Mouse (Mus musculus): Measurements from ENCODE around the gene Klc4.

The Klc4 gene

DNA sequence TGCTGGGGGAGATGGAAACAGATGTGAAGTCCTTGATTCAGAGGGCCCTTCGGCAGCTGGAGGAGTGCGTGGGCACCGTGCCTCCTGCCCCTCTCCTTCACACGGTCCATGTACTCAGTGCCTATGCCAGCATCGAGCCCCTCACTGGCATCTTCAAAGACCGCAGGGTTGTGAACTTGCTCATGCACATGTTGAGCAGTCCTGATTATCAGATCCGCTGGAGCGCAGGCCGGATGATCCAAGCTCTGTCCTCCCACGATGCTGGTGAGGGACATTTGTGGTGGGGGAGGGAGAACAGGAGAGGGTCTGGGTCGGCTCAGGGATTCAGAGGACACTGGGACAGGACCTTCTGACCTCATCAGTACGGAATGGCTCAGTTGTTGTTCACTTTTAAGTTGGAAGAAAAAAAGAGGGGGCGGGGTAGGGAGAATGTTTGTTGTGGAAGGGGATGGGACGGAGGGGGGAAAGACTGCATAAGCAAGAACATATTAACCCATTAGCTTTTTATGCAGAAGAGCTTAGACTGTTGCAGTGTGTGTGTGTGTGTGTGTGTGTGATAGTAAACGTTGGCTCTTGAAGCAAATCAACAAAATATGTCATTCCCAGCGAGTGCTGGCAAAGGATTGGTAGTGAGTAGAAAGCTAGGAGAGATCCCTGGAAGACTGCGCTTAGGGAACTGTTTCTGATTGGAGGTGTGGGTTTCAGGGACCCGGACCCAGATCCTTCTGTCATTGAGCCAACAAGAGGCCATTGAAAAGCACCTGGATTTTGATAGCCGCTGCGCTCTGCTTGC is 6.1 kb upstream of the Klc4 start:
- DNase-seq (ENCODE audit: low read depth) = no peak

DNA sequence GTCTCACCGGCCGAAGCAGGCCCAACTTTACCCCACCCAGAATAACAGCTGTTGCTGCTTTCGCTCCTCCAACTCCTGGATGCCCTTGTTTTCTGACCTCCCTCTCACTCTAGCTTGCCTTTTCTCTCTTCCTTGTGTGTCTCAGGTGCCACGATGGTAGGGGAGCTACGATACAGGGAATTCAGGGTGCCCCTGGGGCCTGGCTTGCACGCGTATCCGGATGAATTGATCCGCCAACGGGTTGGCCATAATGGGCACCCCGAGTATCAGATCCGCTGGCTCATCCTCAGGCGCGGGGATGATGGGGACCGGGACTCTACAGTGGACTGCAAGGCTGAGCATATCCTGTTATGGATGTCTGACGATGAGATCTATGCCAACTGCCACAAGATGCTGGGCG is 5.5 kb upstream of the Klc4 start:
- no peak for DNase-seq (ENCODE audit: low read depth)

DNA sequence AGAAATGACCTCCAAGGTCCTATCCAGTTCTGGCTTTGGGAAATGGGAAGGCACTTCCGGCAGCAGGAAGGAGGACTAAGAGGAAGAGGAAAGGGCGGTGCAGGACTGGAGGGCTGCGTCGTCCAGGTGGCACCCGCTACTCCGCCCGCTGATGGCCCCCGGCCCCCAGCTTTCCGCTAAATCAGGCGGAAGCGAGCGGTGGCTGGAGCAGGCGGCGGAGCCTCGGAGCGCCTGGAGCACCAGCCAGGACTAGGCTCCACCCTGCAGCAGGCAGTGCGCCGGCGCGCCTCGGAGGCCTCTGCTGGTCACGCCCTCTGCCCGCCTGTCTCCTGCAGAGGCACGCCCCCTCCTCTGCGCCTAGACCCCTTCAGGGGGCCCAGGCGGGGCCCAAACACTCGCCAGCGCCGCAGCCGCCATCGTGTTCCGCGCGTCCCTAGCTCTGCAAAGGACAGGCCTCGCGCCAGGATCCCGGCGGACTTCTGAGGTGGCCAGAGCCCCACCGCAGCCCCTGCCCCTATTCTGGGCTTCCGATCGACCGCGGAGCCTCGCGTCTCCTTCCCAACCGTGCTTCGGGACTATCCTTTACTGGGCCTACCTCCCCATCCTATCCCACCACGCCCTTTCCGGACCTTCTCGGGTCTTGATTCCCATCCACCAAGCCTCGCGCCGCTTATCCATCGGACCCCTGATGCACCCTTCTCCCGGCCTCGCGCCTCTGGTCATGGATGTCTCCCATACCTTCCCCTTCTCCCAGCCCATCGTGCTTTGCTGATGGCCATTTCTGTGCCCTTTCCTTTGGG is 4.6 kb upstream of the Klc4 start, which contains the start of gene Cul7:
Cul7 (plus strand) TSS at position 106 of the 800 bp plus-strand sequence.
- peak; percentile 90 for DNase-seq (ENCODE audit: low read depth)

DNA sequence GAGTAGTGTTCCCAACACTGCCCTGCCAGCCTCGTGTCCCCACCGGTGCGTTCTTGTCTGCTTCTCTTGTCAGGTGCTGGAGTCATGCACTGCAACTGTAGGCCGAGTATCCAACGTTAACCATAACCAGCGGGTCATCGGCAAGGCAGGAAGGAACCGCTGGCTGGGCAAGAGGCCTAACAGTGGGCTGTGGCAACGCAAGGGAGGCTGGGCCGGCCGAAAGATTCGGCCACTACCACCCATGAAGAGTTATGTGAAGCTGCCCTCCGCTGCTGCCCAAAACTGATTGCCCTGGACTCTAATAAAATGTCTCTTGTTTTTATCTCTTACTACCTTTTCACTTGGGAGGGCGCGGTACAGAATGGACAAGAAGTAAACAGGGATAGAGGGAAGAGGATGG is 4.0 kb upstream of the Klc4 start:
- DNase-seq (ENCODE audit: low read depth) = no peak

DNA sequence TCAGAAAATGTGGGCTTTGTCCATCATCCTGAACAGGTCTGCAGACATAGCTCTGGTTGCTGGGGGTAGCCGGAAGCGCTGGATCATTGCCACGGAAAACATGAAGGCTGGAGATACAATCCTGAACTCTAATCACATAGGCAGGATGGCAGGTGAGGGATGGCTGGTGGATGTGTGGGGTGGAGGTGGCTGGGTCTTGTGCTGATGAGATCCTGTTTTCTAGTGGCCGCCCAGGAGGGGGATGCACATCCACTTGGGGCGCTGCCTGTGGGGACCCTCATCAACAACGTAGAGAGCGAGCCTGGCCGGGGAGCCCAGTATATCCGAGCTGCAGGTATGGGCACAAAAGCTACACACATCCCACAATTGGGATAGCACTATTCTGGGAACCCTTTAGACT is 2.6 kb upstream of the Klc4 start:
- no peak for DNase-seq (ENCODE audit: low read depth)

DNA sequence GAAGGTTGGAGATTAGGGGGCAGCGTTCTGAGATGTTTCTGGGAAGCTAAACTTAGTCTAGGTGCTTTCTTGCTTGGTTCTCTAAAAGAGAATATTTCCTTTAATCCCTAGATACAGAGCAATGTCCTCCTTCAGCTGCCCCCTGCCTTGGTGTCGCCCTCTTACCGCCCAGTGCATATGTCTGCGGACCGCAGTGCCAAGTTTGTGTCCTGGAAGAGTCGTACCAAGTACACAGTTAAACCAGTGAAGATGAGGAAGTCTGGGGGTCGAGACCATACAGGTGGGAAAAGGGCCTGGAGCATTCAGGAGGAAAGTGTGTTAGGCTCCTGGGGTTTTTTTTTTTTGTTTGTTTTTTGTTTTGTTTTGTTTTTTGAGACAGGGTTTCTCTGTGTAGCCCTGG is 1.5 kb upstream of the Klc4 start:
- no peak for DNase-seq (ENCODE audit: low read depth)

DNA sequence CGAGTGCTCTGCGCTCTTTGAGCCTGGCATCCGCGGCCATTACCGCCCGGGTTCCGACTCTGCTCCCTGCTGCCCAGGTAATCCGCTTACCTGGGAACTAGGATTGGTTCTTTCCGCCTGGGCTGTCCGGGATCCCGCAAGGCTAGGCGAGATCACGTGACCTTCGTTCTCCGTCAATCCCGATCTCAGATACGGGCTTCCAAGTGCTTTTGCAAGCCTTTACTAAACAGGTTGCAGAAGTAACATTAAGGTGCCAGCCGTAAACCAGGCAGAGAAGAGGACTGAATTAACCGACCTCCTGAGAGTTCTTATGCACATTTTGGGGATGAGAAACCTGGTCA is 470 bp upstream of the Klc4 start:
- no peak for DNase-seq (ENCODE audit: low read depth)

DNA sequence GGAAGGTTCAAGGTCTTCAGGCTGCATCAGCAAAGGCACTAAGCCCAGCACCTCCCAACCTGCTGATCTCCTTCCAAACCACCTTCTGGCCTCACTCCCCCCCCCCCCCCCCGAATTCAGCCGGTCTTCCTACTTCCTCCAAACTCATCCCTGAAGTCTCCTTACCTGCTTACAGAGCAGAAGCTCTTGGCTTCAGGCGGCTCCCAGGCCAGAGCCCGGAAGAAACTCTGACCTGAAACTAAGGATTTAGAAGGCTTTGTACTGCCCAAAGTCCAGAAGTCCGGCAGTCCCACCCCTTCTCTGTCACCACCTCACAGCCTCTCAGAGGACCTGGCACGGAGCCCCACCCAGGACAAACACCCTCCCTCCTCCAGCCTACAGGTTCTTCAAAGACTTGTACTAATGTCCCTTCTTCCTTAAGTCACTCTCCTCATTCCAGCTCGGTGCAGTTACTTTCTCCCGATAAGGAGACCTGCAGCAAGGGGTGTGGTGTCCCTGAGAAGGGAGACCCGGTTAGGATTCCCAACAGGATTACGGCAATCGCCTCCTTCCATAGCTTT is 826 bp downstream of the Klc4 start:
- no peak for DNase-seq (ENCODE audit: low read depth)

DNA sequence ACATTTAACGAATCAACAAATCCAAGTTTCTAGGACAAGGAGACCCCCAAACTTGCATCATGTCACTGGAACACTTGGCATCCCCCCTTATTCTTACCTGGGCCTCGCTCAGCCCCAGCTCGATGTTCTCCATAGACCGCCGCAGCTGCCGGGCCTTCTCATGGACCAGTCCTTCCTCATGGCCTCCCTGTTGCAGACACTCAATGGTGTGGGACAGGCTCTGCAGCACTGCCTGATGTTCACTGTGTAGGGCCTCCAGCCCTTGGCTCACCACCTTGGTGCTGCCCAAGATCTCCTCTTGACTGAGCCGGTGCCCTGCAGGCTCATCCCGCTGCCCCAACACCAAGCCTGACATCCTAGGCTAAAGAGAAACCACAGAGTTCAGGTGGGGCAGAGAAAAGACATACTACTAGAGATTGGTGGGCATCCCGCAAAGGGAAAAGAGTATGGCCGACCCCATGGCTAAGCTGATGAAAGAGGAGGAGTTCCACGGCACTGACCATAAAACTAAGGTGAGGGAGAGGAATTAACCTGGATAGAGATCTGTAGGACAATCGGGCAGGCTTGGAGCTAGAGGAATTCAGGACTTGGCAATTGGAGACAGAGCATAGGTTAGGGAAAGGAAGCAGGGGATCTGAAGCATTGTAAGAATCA is 1.5 kb downstream of the Klc4 start:
- DNase-seq (ENCODE audit: low read depth) = no peak

DNA sequence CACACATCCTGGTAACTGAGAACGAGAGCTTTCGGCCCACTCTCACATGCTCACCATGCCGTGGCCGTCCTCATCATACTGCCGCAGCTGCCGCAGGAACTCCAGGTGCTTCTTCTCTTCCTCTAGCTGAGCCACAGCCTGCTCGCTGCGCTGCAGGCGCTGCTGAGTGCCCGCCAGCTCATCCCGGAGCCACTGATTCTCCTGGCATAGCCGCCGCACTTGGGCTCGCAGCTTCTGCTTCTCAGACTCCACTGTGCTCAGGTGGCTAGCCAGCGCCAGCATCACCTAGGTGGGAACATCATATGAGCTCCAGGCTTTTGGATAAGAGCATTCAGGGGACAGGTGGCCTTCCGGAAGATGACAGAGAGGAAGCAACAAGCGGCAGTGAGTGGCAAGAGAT is 3.8 kb downstream of the Klc4 start:
- no peak for DNase-seq (ENCODE audit: low read depth)

DNA sequence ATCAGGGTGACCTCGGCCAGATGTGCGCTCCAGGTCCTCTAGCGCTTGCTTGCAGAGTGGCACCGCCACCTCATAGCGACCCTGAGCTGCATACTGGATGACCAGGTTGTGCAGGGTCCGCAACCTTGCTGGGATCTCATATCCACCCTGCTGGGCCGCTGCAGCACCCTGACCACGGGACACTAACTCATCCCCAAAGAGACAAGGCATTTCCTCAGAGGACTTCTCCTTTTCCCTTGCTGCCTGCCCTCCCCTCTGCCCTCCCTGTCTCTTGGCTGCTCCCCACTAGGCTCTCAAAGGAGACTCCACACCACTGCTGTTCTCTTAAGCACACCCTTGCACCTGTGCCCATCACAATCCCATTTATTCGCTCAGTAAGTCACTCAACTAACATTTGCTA is 5.9 kb downstream of the Klc4 start:
- DNase-seq (ENCODE audit: low read depth) = no peak

DNA sequence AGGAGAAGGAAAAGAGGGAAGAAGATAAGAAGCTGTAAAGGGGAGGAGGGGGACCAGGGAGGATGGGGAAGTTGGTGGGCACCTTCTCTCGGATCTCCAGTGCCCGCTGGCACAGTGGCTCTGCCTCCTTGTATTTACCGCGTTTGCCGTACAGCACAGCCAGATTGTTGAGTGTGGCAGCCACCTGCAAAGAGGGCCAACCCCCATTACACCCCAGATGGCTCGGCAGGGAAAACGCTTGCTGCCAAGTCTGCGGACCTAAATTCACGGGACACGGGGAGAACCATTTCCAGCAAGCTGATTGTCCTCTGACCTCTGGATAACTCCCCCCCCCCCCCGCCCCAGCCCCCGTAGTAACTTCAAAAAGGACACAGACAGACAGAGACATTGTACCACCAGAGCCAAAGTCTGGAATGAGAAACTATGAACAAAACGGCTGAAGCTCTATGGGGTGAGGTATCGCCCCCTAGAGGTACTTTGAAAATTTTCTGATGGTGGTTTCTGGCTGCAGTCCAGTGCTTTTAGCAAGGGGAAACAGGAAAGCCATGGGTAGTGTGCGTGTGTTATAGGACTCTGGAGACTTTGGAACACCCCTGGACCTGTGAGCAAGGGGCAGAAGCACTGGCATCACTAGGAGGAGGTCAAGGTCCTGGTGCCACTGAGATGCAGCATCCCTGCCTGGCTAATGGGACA is 8.8 kb downstream of the Klc4 start:
- DNase-seq (ENCODE audit: low read depth) = peak; percentile 72

DNA sequence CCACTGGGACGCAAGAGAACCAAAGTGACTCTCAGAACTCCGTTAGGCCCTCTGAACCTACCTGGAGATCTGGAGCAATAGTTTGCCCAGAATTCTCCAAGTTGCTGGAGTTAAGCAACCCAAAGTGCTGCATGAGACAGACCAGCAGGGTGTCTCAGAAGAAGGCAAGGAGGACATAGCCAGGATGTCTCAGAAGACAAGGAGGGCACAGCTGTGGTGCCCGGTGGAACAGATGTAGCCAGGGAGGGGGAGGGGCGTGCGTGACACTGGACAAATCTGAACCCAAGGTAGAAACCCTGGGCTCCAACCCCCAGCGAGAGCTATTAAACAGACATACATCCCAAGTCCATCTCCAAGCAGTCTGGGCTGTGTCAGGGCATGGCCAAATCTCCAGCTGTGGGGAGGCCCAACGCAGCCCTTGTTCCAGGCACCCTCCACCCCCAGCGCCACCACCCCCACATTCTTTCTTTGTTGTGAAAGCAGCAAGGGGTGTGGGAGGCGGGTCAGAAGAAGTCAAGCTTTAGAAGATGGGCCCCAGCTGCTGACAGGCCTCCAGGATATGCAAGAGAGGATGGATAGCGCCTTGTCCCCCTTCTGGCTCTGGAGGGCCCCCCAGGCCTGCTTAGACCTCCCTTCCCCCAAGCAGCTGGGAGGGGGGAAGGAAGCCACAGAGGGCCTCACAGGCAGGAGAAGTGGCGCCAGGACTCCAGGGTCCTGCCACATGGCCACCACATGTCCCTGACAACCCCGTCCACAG is 16.0 kb downstream of the Klc4 start:
- DNase-seq (ENCODE audit: low read depth) = no peak

DNA sequence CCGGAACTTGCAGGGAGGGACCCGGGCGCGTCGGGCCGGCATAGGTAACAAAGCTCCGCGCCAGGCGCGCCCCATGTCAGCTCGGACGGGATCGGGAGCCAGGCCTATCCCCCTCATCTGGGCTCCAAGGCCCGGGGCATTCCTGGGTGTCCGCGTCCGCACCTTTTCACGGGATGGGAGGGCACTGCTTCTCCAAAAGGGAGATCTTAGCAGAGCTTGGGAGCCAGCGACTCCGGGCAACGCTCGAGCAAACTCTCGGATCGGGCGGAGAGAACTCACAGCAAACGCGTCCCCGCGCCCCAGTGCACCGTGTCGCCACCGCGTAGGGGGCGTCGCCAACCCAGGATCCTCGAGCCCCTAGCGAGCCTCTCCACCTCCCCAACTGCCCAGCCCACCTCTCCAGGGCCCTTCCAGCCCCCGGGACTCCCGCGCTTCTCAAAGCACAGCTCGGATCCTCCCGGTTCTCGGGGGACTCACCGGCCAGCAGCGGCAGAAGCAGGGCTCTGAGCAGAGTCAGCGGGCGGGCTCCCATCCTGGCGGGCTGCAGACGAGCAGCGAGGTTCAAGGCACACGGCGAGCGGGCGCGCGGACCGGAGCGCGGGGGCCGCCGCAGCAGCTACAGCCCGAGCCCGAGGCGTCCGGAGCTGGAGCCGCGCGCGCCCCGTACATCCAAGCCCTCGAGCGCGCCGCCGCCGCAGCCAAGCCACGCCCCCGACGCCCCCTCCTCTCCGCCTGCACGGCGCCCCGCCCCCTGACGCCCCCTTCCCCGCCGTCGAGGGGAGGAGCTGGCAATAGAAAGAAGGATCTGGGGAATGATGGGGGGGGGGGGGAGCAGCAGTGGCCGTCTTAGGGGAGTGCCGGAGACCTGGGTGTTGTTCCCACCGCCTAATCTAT is 16.8 kb downstream of the Klc4 start, which contains the start of gene Ptk7:
Ptk7 (minus strand) TSS at position 714 of the 894 bp plus-strand sequence.
- DNase-seq (ENCODE audit: low read depth) = no peak

DNA sequence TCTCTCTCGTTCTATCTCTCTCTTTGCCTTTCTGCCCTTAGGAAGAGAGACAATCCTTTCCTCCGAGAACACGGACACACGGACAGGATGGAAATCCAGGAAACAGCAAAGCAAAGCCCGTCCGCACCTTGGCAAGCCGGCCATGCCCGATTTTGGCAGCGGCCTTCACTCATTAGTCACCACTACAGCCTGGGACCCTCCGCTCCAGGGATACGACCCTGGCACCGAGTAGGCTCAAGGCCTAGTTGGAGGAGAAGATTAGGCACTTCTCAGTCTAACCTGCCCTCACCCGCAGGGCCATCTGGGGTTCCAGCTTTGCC is 17.4 kb downstream of the Klc4 start:
- no peak for DNase-seq (ENCODE audit: low read depth)

DNA sequence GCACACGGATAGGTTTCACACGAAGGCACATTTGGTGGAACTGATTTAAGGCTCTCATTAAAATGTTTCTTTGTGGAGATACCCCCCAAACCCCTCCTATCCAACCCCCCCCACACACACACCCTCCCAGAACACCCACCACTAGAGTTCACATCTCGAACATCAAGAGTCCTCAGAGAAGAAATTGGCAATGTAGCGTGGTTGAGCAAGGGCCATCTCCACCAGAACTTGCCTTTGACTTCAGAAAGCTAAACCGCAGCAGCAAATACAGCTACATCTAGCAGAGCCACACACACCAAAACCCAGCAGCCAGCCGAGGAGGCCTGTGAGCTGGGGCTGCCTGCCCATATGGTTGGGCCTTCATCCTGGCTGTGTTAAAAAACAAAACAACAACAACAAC is 18.4 kb downstream of the Klc4 start:
- no peak for DNase-seq (ENCODE audit: low read depth)

DNA sequence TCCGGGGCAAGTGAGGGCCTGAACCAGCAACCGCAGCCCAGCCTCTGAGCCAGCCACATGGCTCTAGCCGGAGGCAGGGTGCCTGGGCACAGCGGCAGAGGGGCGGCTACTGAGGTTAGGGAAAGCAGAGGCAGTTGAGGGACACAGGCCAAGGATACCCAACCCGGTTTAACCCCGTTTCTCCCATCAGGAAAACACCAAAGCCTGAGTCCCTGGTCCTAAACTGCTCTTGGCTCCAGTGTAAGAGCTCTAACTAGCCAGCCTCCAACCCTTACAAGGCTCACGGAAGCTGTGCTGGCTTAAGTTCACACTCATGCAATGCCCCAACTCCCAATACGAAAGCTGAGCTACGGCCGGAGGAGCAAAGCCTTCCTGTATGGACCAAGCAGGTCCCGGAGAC is 21.2 kb downstream of the Klc4 start:
- no peak for DNase-seq (ENCODE audit: low read depth)

DNA sequence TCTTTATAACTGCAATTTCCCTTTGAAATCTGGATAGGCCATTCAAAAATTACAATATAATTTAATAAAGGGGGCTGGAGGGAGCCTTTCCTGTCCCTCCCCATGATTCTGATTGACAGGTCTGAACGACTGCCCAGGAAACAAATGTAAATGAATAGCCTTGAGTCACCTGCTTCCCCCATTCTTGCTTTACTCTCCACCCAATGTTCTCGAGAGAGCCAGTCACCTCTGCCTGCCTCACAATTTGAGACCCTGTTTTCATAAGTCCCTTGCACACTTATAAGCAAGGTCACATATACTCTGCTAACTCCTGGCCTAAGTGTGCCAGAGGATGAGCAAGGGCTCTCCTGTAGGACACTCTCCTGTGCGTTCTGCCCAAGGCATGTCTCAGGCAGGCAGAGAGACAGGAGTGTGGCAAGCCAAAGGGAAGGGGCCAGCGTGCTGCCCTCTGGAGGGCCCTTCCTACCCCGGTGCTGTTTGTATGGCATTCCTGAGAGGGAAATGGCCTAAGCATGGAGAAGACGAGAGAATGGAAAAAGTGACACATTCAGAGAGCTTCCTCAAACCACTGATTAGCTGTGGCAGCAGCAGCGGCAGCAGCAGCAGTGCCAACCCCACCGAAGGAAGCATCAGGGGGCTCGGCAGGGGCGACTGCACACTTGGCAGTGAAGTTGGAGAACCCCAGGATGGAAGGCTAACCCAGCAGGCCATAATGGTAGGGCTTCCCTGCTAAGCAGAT is 21.8 kb downstream of the Klc4 start:
- DNase-seq (ENCODE audit: low read depth) = no peak

DNA sequence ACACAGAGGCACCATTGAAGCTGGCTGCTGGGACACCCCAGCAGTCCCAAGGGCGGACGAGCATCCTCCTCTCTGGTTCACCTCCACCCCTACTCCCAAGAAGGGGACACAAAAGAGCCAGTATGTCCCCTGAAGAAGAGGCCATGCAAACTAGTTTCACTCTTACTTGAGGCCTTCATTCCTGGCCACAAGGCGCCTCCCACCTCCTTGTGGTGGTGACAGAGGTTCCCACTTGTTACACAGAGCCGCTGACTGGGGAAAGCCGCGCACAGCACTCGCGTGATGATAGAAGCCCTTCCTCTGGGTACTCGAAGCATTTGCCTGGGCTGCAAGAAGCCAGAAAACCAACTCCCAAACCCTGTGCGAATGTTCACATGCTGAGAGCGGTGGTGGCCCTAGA is 23.6 kb downstream of the Klc4 start:
- no peak for DNase-seq (ENCODE audit: low read depth)

DNA sequence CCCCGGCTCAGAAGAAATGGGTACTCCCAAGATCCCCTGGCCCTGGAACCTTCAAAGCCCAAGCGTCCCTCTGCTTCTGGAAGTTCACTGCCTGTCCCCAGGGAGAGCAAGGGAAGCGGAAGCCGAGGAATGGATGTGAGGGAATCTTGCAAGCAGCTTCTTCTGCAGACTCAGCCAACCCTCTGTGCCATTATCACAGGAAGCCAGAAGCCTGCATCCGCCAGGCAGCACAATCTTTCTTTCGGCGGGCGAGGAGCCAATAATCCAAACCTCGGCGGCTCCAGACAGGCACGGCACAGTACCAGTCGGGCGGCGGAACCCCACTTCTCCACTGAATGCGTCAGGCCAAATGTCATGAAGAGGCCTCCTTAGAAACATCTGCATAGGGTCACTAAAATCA is 24.5 kb downstream of the Klc4 start:
- no peak for DNase-seq (ENCODE audit: low read depth)
